Mouse (Mus musculus): Measurements from ENCODE around the gene Vps16. TPM values are rescaled to one million over a fixed set of nuclear protein-coding genes. Genes with fewer than 3 reads are reported as not detected.

Vps16 gene
- polyA plus RNA-seq, 1 experiment from 2014 or later: 121 TPM

- Histone ChIP-seq H3K9ac (replicated peaks) (peak overlapping the region; percentile 87), H3K9me3 (no peaks in the 10 kb centered on the region), H3K4me3 (replicated peaks) (peak overlapping the region; percentile 89), H3K4me1 (replicated peaks) (peaks cover 19% of the 10 kb centered on the region), H3K4me2 (peak overlapping the region; percentile 85), H3K27ac (no peak overlapping the region), H3K27me3 (peaks cover 9% of the 10 kb centered on the region; the same call in 1 of the 2 replicates), H3K36me3 (peaks cover 15% of the 10 kb centered on the region)
- ATAC-seq (ENCODE audit: insufficient number of reproducible peaks, insufficient read depth, low FRiP score, low TSS enrichment, low read depth): 0 out of 2 replicates have a peak, but pooled peaks have one; percentile 17
- WGBS: 8% methylated on average over 17 of the region's 17 CpGs
Observed at GRCm38 (mm10) chr2:130449021-130449793, 25.1 kb downstream of the Vps16 start.

- H3K27ac ChIP-seq: peak within 1 kb of the TSS; percentile 80
- H3K4me3 ChIP-seq (replicated peaks): peak within 1 kb of the TSS; percentile 89
- no peaks in the 10 kb centered on the region for H3K9me3 ChIP-seq
- H3K4me1 ChIP-seq (replicated peaks): peaks cover 19% of the 10 kb centered on the region
- H3K27me3 ChIP-seq: peaks cover 9% of the 10 kb centered on the region; the same call in 1 of the 2 replicates
- H3K9ac ChIP-seq (replicated peaks): peak within 1 kb of the TSS; percentile 87
- WGBS: under 1% methylated on average over 46 of the region's 50 CpGs
- H3K36me3 ChIP-seq: peaks cover 9% of the 10 kb centered on the region; the same call in 1 of the 2 replicates
- peak; percentile 97 for ATAC-seq (ENCODE audit: insufficient number of reproducible peaks, insufficient read depth, low FRiP score, low TSS enrichment, low read depth)
- peak within 1 kb of the TSS; percentile 85 for H3K4me2 ChIP-seq
Observed at GRCm38 (mm10) chr2:130449794-130450433, 25.8 kb downstream of the Vps16 start, which contains the start of gene Ptpra. Gene Ptpra (plus strand): TSS chr2:130450278.

- under 1% methylated on average over 45 of the region's 47 CpGs for WGBS
- peak overlapping the region; percentile 80 for H3K27ac ChIP-seq
- peaks cover 9% of the 10 kb centered on the region; the same call in 1 of the 2 replicates for H3K27me3 ChIP-seq
- ATAC-seq (ENCODE audit: insufficient number of reproducible peaks, insufficient read depth, low FRiP score, low TSS enrichment, low read depth): peak; percentile 80
- H3K4me2 ChIP-seq: peak overlapping the region; percentile 85
- peak overlapping the region; percentile 89 for H3K4me3 ChIP-seq (replicated peaks)
- H3K4me1 ChIP-seq (replicated peaks): peaks cover 19% of the 10 kb centered on the region
- no peaks in the 10 kb centered on the region for H3K9me3 ChIP-seq
- H3K36me3 ChIP-seq: peaks cover 4% of the 10 kb centered on the region; the same call in 1 of the 2 replicates
- peak overlapping the region; percentile 87 for H3K9ac ChIP-seq (replicated peaks)
Observed at GRCm38 (mm10) chr2:130450434-130450796, 26.3 kb downstream of the Vps16 start.

GRCm38 (mm10) chr2:130451086-130451726, 27.1 kb downstream of the Vps16 start:
- Histone ChIP-seq H3K9ac (replicated peaks) (peak overlapping the region; percentile 87), H3K27ac (no peak overlapping the region), H3K4me1 (replicated peaks) (peaks cover 19% of the 10 kb centered on the region), H3K36me3 (no peaks in the 10 kb centered on the region), H3K4me3 (replicated peaks) (peak overlapping the region; percentile 89), H3K9me3 (no peaks in the 10 kb centered on the region), H3K4me2 (peak overlapping the region; percentile 85), H3K27me3 (peaks cover 9% of the 10 kb centered on the region; the same call in 1 of the 2 replicates)
- ATAC-seq (ENCODE audit: insufficient number of reproducible peaks, insufficient read depth, low FRiP score, low TSS enrichment, low read depth): no peak
- 76% methylated on average over 14 of the region's 14 CpGs for WGBS

GRCm38 (mm10) chr2:130451727-130452090, 27.6 kb downstream of the Vps16 start:
- no peak for ATAC-seq (ENCODE audit: insufficient number of reproducible peaks, insufficient read depth, low FRiP score, low TSS enrichment, low read depth)
- H3K36me3 ChIP-seq: no peaks in the 10 kb centered on the region
- H3K9me3 ChIP-seq: no peaks in the 10 kb centered on the region
- H3K9ac ChIP-seq (replicated peaks): 0 out of 2 replicates have a peak overlapping the region, but pooled peaks have one; percentile 87
- 72% methylated on average over 3 of the region's 3 CpGs for WGBS
- H3K4me2 ChIP-seq: peak overlapping the region; percentile 85
- peaks cover 19% of the 10 kb centered on the region for H3K4me1 ChIP-seq (replicated peaks)
- no peak overlapping the region for H3K27ac ChIP-seq
- peaks cover 9% of the 10 kb centered on the region; the same call in 1 of the 2 replicates for H3K27me3 ChIP-seq
- no peak overlapping the region for H3K4me3 ChIP-seq (replicated peaks)

- WGBS: 51% methylated on average over 2 of the region's 2 CpGs
- no peaks in the 10 kb centered on the region for H3K36me3 ChIP-seq
- ATAC-seq (ENCODE audit: insufficient number of reproducible peaks, insufficient read depth, low FRiP score, low TSS enrichment, low read depth): no peak
Observed at GRCm38 (mm10) chr2:130452266-130452665, 28.1 kb downstream of the Vps16 start.

GRCm38 (mm10) chr2:130453421-130453820, 29.3 kb downstream of the Vps16 start:
- no peak overlapping the region for H3K9ac ChIP-seq (replicated peaks)
- H3K9me3 ChIP-seq: no peaks in the 10 kb centered on the region
- peaks cover 4% of the 10 kb centered on the region; the same call in 1 of the 2 replicates for H3K27me3 ChIP-seq
- H3K4me1 ChIP-seq (replicated peaks): peaks cover 19% of the 10 kb centered on the region
- 61% methylated on average over 6 of the region's 6 CpGs for WGBS
- H3K27ac ChIP-seq: 0 out of 2 replicates have a peak overlapping the region, but pooled peaks have one; percentile 23
- no peak for ATAC-seq (ENCODE audit: insufficient number of reproducible peaks, insufficient read depth, low FRiP score, low TSS enrichment, low read depth)
- H3K36me3 ChIP-seq: no peaks in the 10 kb centered on the region
- H3K4me3 ChIP-seq (replicated peaks): no peak overlapping the region
- H3K4me2 ChIP-seq: no peak overlapping the region

More at GRCm38 (mm10) chr2:130452266-130452665, 28.1 kb downstream of the Vps16 start:
- peaks cover 9% of the 10 kb centered on the region; the same call in 1 of the 2 replicates for H3K27me3 ChIP-seq
- H3K9ac ChIP-seq (replicated peaks): no peak overlapping the region
- H3K9me3 ChIP-seq: no peaks in the 10 kb centered on the region
- no peak overlapping the region for H3K27ac ChIP-seq
- H3K4me3 ChIP-seq (replicated peaks): no peak overlapping the region
- no peak overlapping the region for H3K4me2 ChIP-seq
- H3K4me1 ChIP-seq (replicated peaks): peaks cover 19% of the 10 kb centered on the region

- Histone ChIP-seq H3K36me3 (no peaks in the 10 kb centered on the region), H3K27ac (no peak overlapping the region), H3K4me3 (replicated peaks) (no peak overlapping the region), H3K27me3 (no peaks in the 10 kb centered on the region), H3K4me2 (no peak overlapping the region), H3K9me3 (no peaks in the 10 kb centered on the region), H3K9ac (replicated peaks) (no peak overlapping the region), H3K4me1 (replicated peaks) (peaks cover 13% of the 10 kb centered on the region)
- 89% methylated on average over 6 of the region's 6 CpGs for WGBS
- ATAC-seq (ENCODE audit: insufficient number of reproducible peaks, insufficient read depth, low FRiP score, low TSS enrichment, low read depth): no peak
Observed at GRCm38 (mm10) chr2:130454748-130455370, 30.7 kb downstream of the Vps16 start.

- ATAC-seq (ENCODE audit: insufficient number of reproducible peaks, insufficient read depth, low FRiP score, low TSS enrichment, low read depth): no peak
- 88% methylated on average over 3 of the region's 3 CpGs for WGBS
- no peaks in the 10 kb centered on the region for H3K27me3 ChIP-seq
Observed at GRCm38 (mm10) chr2:130457871-130458270, 33.7 kb downstream of the Vps16 start.

GRCm38 (mm10) chr2:130459576-130459975, 35.4 kb downstream of the Vps16 start:
- H3K4me3 ChIP-seq (replicated peaks): no peak overlapping the region
- no peak overlapping the region for H3K9ac ChIP-seq (replicated peaks)
- H3K9me3 ChIP-seq: no peaks in the 10 kb centered on the region
- H3K27ac ChIP-seq: no peak overlapping the region
- 85% methylated on average over 3 of the region's 3 CpGs for WGBS
- no peaks in the 10 kb centered on the region for H3K36me3 ChIP-seq
- no peaks in the 10 kb centered on the region for H3K27me3 ChIP-seq
- no peak for ATAC-seq (ENCODE audit: insufficient number of reproducible peaks, insufficient read depth, low FRiP score, low TSS enrichment, low read depth)
- H3K4me1 ChIP-seq (replicated peaks): no peaks in the 10 kb centered on the region; the same call in 1 of the 2 replicates
- no peak overlapping the region for H3K4me2 ChIP-seq

More at GRCm38 (mm10) chr2:130457871-130458270, 33.7 kb downstream of the Vps16 start:
- Histone ChIP-seq H3K4me3 (replicated peaks) (no peak overlapping the region), H3K36me3 (no peaks in the 10 kb centered on the region), H3K9me3 (no peaks in the 10 kb centered on the region), H3K4me1 (replicated peaks) (no peaks in the 10 kb centered on the region; the same call in 1 of the 2 replicates), H3K27ac (no peak overlapping the region), H3K4me2 (no peak overlapping the region), H3K9ac (replicated peaks) (no peak overlapping the region)
